Mouse (Mus musculus) stomach, postnatal 0 days (tissue): ENCODE measurements around the gene Mark1. TPM values are rescaled to one million over a fixed set of nuclear protein-coding genes. Genes with fewer than 3 reads are reported as not detected.

Source experiments
- ATAC-seq: fragments of 200-750 bp; cut with Nextera tagmentation; 2 replicates; pipeline ENCODE4 v1.8.0; 2017; ENCODE audit not compliant: low FRiP score, low TSS enrichment
- DNase-seq: peaks from one replicate; pipeline ENCODE4 v3.0.0-alpha.2; 2016; ENCODE audit warnings: low spot score
- H3K27ac ChIP-seq: fragments of 300-500 bp; sonication (generic); replicated peaks from 2 replicates; pipeline ENCODE4 v1.5.1; 2014; ENCODE audit warnings: mild to moderate bottlenecking, control low read depth
- H3K27me3 ChIP-seq: fragments of 300-500 bp; sonication (generic); 2 replicates; pipeline ENCODE4 v1.6.1; 2014; ENCODE audit warnings: low read length; ENCODE audit not compliant: control insufficient read depth, insufficient read depth
- H3K36me3 ChIP-seq: fragments of 300-500 bp; sonication (generic); 2 replicates; pipeline ENCODE4 v1.6.1; 2014; ENCODE audit warnings: low read length, mixed read lengths; ENCODE audit not compliant: control insufficient read depth, insufficient read depth
- H3K4me1 ChIP-seq: fragments of 300-500 bp; sonication (generic); replicated peaks from 2 replicates; pipeline ENCODE4 v1.6.1; 2014; ENCODE audit warnings: antibody characterized with exemption; ENCODE audit not compliant: control insufficient read depth, insufficient read depth
- H3K4me2 ChIP-seq: fragments of 300-500 bp; sonication (generic); replicated peaks from 2 replicates; pipeline ENCODE4 v1.6.1; 2014; ENCODE audit warnings: low read depth, mild to moderate bottlenecking, control low read depth, moderate library complexity
- H3K4me3 ChIP-seq: fragments of 300-500 bp; sonication (generic); 2 replicates; pipeline ENCODE4 v1.5.1; 2014; ENCODE audit warnings: low read depth, low read length, control low read depth
- H3K9ac ChIP-seq: fragments of 300-500 bp; sonication (generic); 2 replicates; pipeline ENCODE4 v1.6.1; 2014; ENCODE audit warnings: mild to moderate bottlenecking, low read length, control low read depth, mixed read lengths
- H3K9me3 ChIP-seq: fragments of 300-500 bp; sonication (generic); 2 replicates; pipeline ENCODE4 v1.6.1; 2016; ENCODE audit warnings: low read length; ENCODE audit not compliant: control insufficient read depth
- CTCF ChIP-seq: IDR thresholded peaks from 2 replicates; pipeline ENCODE4 v1.5.1; 2016; ENCODE audit warnings: antibody characterized with exemption, low read depth, mild to moderate bottlenecking, moderate library complexity
- EP300 ChIP-seq: optimal IDR thresholded peaks from 2 replicates; pipeline ENCODE3; 2016; ENCODE audit warnings: antibody characterized with exemption
- WGBS: fragments of 180-500 bp; shearing (Covaris S2); extraction: QIAGEN DNeasy Blood & Tissue Kit; methylation state at CpG from one replicate; pipeline ENCODE4 v1.1.7; 2014; 5-methylcytosine and 5-hydroxymethylcytosine counted together
- polyA plus RNA-seq: library from polyadenylated mRNA; unstranded; fragments of >200 nt; fragmentation: Nextera tagmentation; extraction: Ambion mirVana; gene quantifications from 2 replicates; pipeline ENCODE4 v1.2.1, GENCODE M21; 2015

The Mark1 gene
- polyA plus RNA-seq, 1 experiment from 2014 or later: 1.0 TPM

- WGBS: 74% methylated on average over 11 of the region's 11 CpGs
- H3K27me3 ChIP-seq: no peaks in the 10 kb centered on the region; the same call in 1 of the 2 replicates
- H3K4me1 ChIP-seq: no peaks in the 10 kb centered on the region
- no peak overlapping the region; the same call in 1 of the 2 replicates for H3K4me2 ChIP-seq
- ATAC-seq (no peak), DNase-seq (no peak)
- H3K27ac ChIP-seq: no peak overlapping the region
- TF ChIP-seq CTCF: no peak
- TF ChIP-seq EP300: no peak
- no peak overlapping the region for H3K9ac ChIP-seq
- H3K9me3 ChIP-seq: no peaks in the 10 kb centered on the region
- H3K4me3 ChIP-seq: no peak overlapping the region
- H3K36me3 ChIP-seq: no peaks in the 10 kb centered on the region
Observed at GRCm38 (mm10) chr1:184997466-184997865, 1.9 kb downstream of the Mark1 start.

- H3K27ac ChIP-seq: no peak overlapping the region
- no peaks in the 10 kb centered on the region for H3K36me3 ChIP-seq
- DNase-seq (no peak), ATAC-seq (no peak)
- no peak overlapping the region for H3K9ac ChIP-seq
- no peaks in the 10 kb centered on the region; the same call in 1 of the 2 replicates for H3K27me3 ChIP-seq
- no peak for TF ChIP-seq EP300
- no peak for TF ChIP-seq CTCF
- no peak overlapping the region for H3K4me2 ChIP-seq
- no peak overlapping the region for H3K4me3 ChIP-seq
- 66% methylated on average over 4 of the region's 4 CpGs for whole genome bisulfite sequencing
- no peaks in the 10 kb centered on the region for H3K9me3 ChIP-seq
- H3K4me1 ChIP-seq: no peaks in the 10 kb centered on the region
Observed at GRCm38 (mm10) chr1:184995335-184995734, 4.0 kb downstream of the Mark1 start.

GRCm38 (mm10) chr1:184991191-184991590 lies 8.2 kb downstream of the Mark1 start:
- Histone ChIP-seq H3K36me3 (no peaks in the 10 kb centered on the region), H3K4me3 (no peak overlapping the region), H3K9ac (no peak overlapping the region), H3K27ac (no peak overlapping the region), H3K27me3 (no peaks in the 10 kb centered on the region), H3K9me3 (no peaks in the 10 kb centered on the region), H3K4me1 (no peaks in the 10 kb centered on the region), H3K4me2 (no peak overlapping the region)
- no peak for TF ChIP-seq CTCF
- no peak for TF ChIP-seq EP300
- ATAC-seq: no peak
- DNase-seq: no peak
- 86% methylated on average over 10 of the region's 10 CpGs for WGBS

GRCm38 (mm10) chr1:184986748-184987147 lies 12.6 kb downstream of the Mark1 start:
- Histone ChIP-seq H3K4me3 (no peak overlapping the region), H3K36me3 (no peaks in the 10 kb centered on the region), H3K27ac (no peak overlapping the region), H3K9me3 (no peaks in the 10 kb centered on the region), H3K4me1 (no peaks in the 10 kb centered on the region), H3K4me2 (no peak overlapping the region), H3K27me3 (no peaks in the 10 kb centered on the region), H3K9ac (no peak overlapping the region)
- no peak for ATAC-seq
- TF ChIP-seq EP300 (no peak), CTCF (no peak)
- no peak for DNase-seq
- 47% methylated on average over 2 of the region's 2 CpGs for WGBS

- no peak overlapping the region for H3K9ac ChIP-seq
- H3K36me3 ChIP-seq: no peaks in the 10 kb centered on the region
- DNase-seq: no peak
- no peak for ATAC-seq
- WGBS: 71% methylated on average over 2 of the region's 2 CpGs
- no peaks in the 10 kb centered on the region for H3K9me3 ChIP-seq
- H3K27me3 ChIP-seq: no peaks in the 10 kb centered on the region
- no peaks in the 10 kb centered on the region for H3K4me1 ChIP-seq
- TF ChIP-seq EP300 (no peak), CTCF (no peak)
- no peak overlapping the region for H3K4me3 ChIP-seq
- no peak overlapping the region for H3K4me2 ChIP-seq
- H3K27ac ChIP-seq: no peak overlapping the region
Observed at GRCm38 (mm10) chr1:184984723-184985122, 14.6 kb downstream of the Mark1 start.

- Histone ChIP-seq H3K4me2 (no peak overlapping the region), H3K4me3 (no peak overlapping the region), H3K27me3 (no peaks in the 10 kb centered on the region), H3K27ac (no peak overlapping the region), H3K9me3 (no peaks in the 10 kb centered on the region), H3K36me3 (no peaks in the 10 kb centered on the region), H3K4me1 (no peaks in the 10 kb centered on the region), H3K9ac (no peak overlapping the region)
- ATAC-seq (no peak), DNase-seq (no peak)
- TF ChIP-seq CTCF: no peak
- TF ChIP-seq EP300: no peak
- 30% methylated on average over 3 of the region's 3 CpGs for WGBS
Observed at GRCm38 (mm10) chr1:184983751-184984150, 15.6 kb downstream of the Mark1 start.
